Mouse (Mus musculus): ENCODE results near the gene Gucy2c.

DNA sequence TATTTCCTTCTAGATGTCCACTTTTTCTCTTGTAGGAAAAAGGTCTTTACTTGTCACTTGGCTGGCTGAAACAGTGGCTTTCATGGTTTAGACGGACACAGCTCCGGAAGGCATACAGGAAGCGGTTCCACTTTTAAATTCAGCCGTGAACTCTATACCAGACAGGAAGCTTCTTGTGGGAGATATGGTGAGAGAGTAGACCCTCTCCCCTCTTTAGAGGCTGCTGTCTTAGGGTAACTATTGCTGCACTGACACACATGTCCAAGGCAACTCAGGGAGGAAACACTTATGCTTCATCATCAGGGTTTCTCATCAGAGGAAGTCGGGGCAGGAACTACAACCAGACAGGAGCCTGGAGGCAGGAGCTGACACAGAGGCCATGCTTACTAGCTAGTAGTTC lies 36.0 kb downstream of the Gucy2c start:
- TF ChIP-seq CTCF (IDR thresholded peaks at IDR 0.05; ENCODE audit: low read depth): no peak
- no peak for TF ChIP-seq EP300 (optimal IDR thresholded peaks at IDR 0.05)

Measured in stomach, postnatal 0 days (tissue).